Mouse (Mus musculus) frontal cortex, adult (tissue): ENCODE measurements around the gene Samd13.

Experiments
- ATAC-seq: cut with Nextera tagmentation; 2 replicates; pipeline ENCODE4 v1.9.2; 2017; ENCODE audit warnings: mild to moderate bottlenecking, moderate library complexity, mixed read lengths; ENCODE audit not compliant: low TSS enrichment

Samd13 gene

DNA sequence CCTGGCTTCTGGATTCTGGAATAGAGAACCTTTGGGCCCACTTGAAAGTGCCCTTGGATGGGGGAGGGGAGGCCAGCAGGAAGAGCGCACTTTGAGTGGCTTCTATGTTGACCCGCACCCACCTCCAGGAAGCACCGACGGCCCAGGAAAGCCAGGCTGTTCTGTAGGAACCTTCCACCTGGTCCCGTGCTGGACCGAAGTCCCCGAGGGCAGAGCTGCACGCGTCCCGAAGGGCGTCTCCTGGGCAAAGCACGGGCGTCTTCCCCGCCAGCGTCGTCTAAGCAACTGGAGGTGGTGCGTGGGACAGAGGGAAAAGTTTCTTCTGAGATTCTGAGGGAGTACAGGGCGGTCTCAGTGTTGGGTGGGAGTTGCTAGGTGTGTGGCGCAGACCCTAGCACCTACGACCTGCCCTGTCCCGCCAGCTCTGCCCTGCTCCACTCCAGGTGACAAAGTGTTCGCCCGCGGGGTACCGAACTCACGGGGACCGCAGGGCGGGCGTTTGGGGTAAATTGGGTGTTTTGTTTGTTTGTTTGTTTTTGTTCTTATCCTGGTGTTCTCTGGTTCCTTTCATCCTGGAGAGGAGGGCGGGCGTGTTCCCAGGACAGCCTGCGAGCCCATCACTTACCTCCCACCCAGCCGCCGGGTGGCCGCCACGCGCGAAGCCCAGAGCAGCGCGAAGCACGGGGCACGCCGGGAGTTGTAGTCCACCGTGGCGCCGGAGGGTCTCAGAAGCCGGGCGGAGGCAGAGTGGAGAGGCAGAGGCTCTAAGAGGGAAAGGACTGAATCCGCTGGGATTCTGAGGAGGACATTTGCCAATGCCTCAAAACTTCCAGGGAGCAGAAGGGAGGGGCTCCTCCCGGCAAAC lies at the start of gene Samd13:
Samd13 (minus strand) TSS at position 782 of the 865 bp plus-strand sequence.
- ATAC-seq = peak; percentile 44; the same call in 1 of the 2 replicates

DNA sequence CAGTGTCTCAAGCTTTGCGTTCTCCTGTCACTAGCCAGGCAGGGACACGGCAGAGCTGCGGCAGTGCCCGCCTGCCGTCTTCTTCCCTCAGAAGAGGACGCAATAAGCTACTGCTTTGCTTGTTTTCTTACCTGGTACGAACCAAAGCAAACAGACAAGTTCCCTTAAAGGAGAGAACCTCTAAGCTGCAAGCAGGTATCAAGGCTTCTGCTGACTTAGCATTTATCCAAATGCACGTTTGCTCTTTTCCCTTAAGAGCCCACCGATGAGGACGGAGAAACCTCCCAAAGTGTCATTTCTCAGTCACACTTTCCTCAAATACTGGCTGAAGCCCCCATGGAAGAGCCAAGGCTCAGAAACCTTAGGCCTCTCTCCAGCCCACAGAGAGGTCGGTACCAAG lies 46.1 kb upstream of the Samd13 start:
- ATAC-seq = no peak

DNA sequence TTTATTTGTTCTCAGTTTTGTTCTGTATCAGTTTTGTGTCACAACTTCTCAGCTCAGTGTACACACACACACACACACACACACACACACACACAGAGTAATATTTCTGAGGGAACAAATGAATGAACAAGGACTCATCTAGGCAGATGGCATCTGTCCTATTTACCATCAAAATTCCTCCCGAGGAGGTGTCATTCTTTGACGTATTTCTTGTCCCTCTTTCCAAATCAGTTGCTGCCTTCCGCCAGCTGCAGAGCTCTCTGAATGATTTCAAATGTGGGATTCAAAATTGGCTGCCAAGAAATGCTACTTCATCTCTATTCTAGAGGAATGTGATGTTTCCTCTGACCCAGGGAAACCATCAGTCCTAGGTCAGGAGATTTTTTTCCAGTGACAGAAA lies 37.6 kb upstream of the Samd13 start:
- peak; percentile 69 for ATAC-seq

- peak; percentile 50 for ATAC-seq
These were observed 34.3 kb upstream of the Samd13 start for GRCm38 (mm10) chr3:146719696-146720095.

DNA sequence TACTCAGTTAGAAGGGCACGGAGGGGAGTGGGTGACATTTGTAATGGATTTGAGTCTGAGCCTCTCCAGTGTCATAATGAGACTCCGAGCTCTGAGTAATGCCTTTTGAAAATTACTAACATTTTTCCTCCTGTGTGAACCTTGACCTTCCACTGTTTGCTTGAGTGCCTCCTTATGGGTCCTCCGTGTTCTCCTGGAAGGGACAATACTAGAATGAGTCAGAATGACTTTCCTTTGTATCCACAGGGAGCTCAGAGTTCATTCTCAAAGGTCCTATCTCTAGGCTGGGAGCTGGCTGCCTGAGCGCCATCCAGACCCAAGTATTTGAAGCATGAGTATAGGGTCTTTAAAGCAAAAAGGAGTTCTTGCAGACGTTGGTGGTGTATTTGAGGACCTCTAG lies 32.9 kb upstream of the Samd13 start:
- no peak for ATAC-seq

GRCm38 (mm10) chr3:146712305-146712704 lies 26.9 kb upstream of the Samd13 start:
- ATAC-seq = no peak

GRCm38 (mm10) chr3:146711559-146711958 lies 26.2 kb upstream of the Samd13 start:
- peak; percentile 74 for ATAC-seq

DNA sequence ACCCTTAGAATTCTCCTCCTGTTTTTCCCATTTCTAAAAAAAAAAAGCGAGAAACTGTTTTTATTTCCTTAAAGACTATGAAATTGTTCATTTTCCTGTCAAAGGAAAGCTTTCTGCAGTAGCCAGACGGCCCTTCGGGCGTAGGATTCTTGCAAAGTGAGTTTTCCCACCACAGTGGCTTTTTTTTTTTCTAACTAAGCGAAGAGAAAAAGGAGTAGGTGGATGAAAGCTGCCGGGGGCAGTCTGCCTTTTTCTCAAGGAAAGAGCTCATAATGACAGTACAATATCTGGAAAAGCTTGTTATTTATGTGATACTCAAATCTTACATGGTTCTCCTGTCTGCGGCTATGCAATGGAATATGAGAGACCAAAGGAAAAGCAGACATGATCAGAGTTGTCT lies 25.7 kb upstream of the Samd13 start:
- peak; percentile 78 for ATAC-seq

- peak; percentile 38; the same call in 1 of the 2 replicates for ATAC-seq
These were observed 23.7 kb upstream of the Samd13 start for GRCm38 (mm10) chr3:146709086-146709485.

DNA sequence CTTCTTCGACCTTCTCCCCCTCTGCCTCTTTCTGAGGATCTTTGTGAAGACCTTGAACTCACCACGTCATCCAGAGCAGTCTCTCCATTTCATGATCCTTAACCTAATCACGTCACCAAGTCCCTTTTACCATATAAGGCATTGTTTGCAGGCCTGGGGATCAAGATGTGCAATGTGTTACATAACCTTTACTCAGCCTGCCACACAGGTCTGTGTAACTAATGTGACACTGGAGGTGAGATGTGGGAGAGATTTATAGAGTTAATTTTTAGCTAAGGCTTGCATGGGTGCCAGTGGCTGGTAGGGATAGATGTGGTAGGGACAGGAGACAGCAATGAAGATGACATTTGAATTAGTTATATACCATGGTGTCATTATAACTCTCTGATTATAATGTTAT lies 23.0 kb upstream of the Samd13 start:
- no peak for ATAC-seq

DNA sequence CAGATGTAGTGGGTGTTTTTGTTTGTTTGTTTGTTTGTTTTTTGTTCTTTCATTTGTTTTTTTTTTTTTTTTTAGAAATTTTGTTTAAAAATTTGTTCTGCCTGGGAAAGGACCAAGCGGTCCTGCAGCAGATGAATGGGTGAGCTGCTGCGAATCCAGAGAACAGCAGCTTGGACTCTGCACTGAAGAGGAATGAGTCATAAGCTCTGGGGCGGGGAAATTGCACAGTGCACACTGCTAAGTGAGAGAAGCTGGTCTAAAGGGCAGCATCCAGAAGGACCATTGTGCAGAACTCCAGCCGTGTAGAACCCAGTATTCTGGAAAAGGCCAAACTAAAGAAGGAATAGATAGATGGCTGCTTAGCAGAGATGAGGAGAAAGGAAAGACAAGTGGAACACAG lies 18.7 kb upstream of the Samd13 start:
- no peak for ATAC-seq

GRCm38 (mm10) chr3:146700051-146700450 lies 14.7 kb upstream of the Samd13 start:
- ATAC-seq = no peak

- ATAC-seq = peak; percentile 90
These were observed 13.6 kb upstream of the Samd13 start for GRCm38 (mm10) chr3:146698982-146699381.

DNA sequence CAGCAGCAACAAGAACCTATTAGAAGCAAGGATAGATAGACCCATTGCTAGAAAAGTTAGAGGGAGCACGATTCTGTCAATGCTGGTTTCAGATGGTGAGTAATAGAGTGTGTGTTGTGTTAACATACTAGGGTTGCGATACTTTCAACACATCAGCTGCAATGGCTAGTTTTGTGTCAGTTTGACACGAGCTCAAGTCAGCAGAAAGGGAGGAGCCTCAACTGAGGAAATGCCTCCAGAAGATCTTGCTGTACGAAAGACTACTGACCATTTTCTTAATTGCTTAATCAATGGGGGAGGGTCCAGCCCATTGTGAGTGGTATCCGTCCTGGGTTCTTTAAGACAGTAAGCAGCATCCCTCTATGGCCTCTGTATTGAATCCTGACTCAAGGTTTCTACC lies 7.2 kb upstream of the Samd13 start:
- ATAC-seq = no peak

DNA sequence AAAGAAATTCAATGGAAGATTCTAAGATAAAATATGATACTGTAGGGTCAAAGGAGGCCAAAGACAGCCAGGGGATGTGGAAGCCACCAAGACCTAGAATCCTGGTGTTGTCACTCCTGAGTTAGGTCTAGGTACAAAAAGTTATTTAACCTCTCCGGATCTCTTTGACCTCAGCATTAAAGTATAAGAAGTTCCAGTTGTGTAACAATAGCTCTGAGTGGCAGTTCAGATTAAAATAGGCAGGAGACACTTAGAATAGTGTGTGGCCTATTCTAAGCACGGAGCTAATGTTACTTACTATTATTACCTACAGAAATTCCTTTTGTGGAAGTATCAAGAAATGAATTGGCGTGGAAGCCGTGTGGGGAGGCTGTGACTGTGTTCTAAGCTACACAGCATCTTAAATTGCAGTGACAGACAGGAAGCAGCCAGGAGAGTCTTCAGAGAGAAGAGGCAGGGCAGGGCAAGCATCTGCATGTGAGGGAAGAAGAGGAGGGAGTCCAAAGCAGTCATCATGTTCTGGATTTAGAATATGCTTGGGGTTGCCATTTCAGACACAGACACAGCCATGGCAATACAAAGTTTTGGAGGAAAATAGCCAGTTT lies 1.8 kb upstream of the Samd13 start:
- ATAC-seq = peak; percentile 56

GRCm38 (mm10) chr3:146686428-146686827 lies 1.0 kb upstream of the Samd13 start:
- no peak for ATAC-seq

GRCm38 (mm10) chr3:146683095-146683494 lies 2.3 kb downstream of the Samd13 start:
- ATAC-seq = no peak

DNA sequence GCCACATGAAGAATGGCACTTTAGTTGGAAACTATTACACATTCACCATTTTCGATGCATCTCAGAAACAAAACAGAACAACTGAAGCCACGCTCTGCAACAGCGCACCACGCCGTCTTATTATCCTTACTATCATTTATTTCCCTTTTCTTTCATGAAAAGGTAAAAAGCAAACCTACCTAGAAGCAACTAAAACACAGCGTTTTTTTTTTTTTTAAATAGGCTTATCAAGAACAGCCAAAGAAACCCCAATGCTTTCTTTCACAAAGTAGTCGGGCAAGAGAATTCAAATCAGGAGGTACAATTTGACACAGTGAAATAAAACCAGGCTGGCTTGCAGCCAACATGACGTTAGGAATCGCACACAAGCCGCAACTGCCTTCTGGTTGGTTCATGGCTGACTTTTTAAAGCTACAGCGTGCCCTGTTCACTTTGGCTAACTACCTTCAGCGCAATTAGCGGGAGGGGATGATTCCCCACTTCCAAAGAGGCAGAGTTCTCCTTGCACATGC lies 3.2 kb downstream of the Samd13 start:
- peak; percentile 36 for ATAC-seq

DNA sequence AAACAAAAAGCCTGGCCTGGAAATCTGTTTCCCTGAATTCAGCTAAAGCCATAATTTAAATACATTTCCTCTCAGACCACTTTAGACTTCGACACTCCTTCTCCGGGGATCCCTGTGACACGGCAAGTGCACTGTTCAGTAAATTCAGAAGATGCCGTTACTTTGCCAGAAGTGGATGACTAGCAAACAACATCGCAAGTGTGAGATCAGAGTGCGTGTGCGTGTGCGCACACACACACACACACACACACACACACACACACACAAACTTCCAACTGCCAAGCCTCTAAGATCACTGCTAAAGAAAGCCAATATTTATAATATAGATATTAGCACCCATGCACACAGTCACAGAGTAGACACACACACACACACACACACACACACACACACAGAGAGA lies 3.7 kb downstream of the Samd13 start:
- ATAC-seq = no peak

DNA sequence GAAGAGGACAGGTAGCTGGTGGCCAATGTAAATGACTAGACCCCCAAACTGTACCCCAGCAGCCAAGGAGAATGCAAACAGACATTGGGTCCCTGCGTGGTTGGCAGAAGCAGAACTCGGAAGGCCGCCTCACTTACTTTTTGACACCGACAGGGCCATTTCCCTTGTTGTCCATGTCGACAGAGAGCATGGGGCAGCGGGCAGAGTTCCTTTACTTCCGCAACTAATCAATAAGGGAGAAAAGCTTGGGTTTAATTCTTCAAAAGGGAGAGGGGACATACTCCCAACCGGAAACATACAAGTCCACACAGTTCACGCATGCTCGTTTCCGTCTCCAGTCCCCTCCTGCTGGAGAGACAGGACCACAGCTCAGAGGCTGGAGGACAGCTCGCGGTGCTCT lies 4.8 kb downstream of the Samd13 start:
- ATAC-seq = no peak

- ATAC-seq = no peak
These were observed 5.7 kb downstream of the Samd13 start for GRCm38 (mm10) chr3:146679646-146680045.

DNA sequence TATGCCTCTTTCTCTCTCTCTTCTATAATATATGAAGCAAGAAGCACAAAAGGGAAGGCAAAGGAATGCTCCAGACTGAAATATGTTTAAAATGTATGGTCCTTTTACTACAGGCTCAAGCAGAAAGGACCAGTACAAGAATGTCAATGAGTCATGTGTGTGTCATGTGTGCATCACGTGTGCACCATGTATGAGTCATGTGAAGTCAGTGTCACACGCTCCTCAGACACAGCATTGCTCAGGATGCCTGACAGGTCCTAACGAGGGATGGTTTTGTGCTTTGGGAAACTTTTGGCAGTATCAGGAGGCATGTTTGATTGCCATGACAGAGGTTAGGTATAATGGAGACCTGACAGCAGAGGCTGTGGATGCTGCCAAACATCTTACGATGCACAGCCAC lies 9.2 kb downstream of the Samd13 start:
- no peak for ATAC-seq

DNA sequence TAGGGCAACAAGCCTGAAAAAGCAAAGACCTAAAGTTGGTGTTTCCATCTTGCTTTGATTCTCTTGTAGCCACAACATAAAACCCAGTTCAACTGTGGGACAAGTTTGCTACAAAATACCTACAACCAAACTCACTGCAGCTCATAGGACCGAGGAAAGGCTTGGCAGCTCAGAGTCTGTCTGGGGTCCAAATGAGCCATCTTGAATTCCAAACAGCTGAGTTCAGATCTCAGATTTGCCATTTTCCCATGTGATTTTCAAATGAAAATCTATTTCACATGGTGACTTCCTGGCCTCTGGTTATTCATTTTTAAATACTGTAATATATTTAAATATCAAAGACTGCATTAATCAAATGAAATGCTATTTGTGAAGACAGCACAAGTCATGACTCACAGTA lies 10.3 kb downstream of the Samd13 start:
- ATAC-seq = no peak
